Mouse (Mus musculus) G1E (cell line): ENCODE measurements around the gene Lclat1. TPM values are rescaled to one million over a fixed set of nuclear protein-coding genes. Genes with fewer than 3 reads are reported as not detected.

ENCODE experiments used
- ATAC-seq: 2 replicates; pipeline ENCODE4 v1.8.0; 2016; ENCODE audit warnings: mild to moderate bottlenecking; ENCODE audit not compliant: insufficient number of reproducible peaks, poor library complexity, low FRiP score, severe bottlenecking; ENCODE audit errors: extremely low read depth
- DNase-seq: peaks from one replicate; pipeline ENCODE4 v3.0.0; 2012; ENCODE audit warnings: low spot score
- H3K27me3 ChIP-seq: 2 replicates; pipeline ENCODE4 v1.6.1; 2012; ENCODE audit warnings: mild to moderate bottlenecking, low read length, inconsistent platforms; ENCODE audit not compliant: insufficient read depth
- H3K36me3 ChIP-seq: replicated peaks from 2 replicates; pipeline ENCODE3; 2012; ENCODE audit warnings: mild to moderate bottlenecking, inconsistent platforms
- H3K4me1 ChIP-seq: 2 replicates; pipeline ENCODE4 v1.6.1; 2012; ENCODE audit warnings: low read depth, low read length, inconsistent platforms, mixed read lengths; ENCODE audit not compliant: insufficient read depth
- H3K4me3 ChIP-seq: 2 replicates; pipeline ENCODE4 v1.5.1; 2012; ENCODE audit warnings: low read depth, mild to moderate bottlenecking, inconsistent platforms, low read length, moderate library complexity, mixed read lengths
- H3K9me3 ChIP-seq: replicated peaks from 2 replicates; pipeline ENCODE4 v1.6.1; 2012; ENCODE audit warnings: inconsistent platforms
- CTCF ChIP-seq: IDR thresholded peaks from 2 replicates; pipeline ENCODE4 v1.5.1; 2012; ENCODE audit warnings: low read depth, low read length, inconsistent platforms, mixed read lengths
- GATA1 ChIP-seq: IDR thresholded peaks from 2 replicates; pipeline ENCODE4 v1.6.1; 2012; ENCODE audit warnings: borderline replicate concordance, low read length, inconsistent platforms, mixed read lengths
- GATA2 ChIP-seq: IDR thresholded peaks from 2 replicates; pipeline ENCODE4 v1.6.1; 2012; ENCODE audit warnings: low read depth, low read length, inconsistent platforms, borderline replicate concordance
- POLR2AphosphoS5 ChIP-seq: IDR thresholded peaks from 2 replicates; pipeline ENCODE4 v1.6.1; 2012; ENCODE audit warnings: low read depth, low read length, inconsistent platforms; ENCODE audit not compliant: insufficient replicate concordance
- TAL1 ChIP-seq: conservative IDR thresholded peaks from 2 replicates; pipeline ENCODE4 v1.6.1; 2012; ENCODE audit warnings: low read depth, low read length, inconsistent platforms, mixed read lengths
- polyA plus RNA-seq: library from polyadenylated mRNA; stranded (reverse); fragments of >175 nt; gene quantifications from 2 replicates; pipeline ENCODE4 v1.2.3, GENCODE M21; 2012
- total RNA-seq, 2 experiments: library from RNA; stranded (forward) in 1 of 2; stranded (reverse) in 1 of 2; fragments of 200-1000 nt in 1 of 2; fragments of >200 nt in 1 of 2; fragmentation: Nextera tagmentation in 1 of 2; gene quantifications; 2 replicates each; pipeline ENCODE4 v1.2.3; 2014 to 2017

Lclat1 gene
- total and polyA plus RNA-seq, 3 experiments = 5.6 to 25.1 (median 11.8) TPM

- TF ChIP-seq GATA2 (no peak), TAL1 (no peak), CTCF (no peak), POLR2AphosphoS5 (no peak), GATA1 (no peak)
- Histone ChIP-seq H3K9me3 (peaks cover 2% of the 10 kb centered on the region), H3K36me3 (peaks cover 40% of the 10 kb centered on the region), H3K4me1 (peaks cover 20% of the 10 kb centered on the region), H3K4me3 (no peak overlapping the region), H3K27me3 (no peaks in the 10 kb centered on the region)
- no peak for DNase-seq
- peak; percentile 52; the same call in 1 of the 2 replicates for ATAC-seq
Observed at GRCm38 (mm10) chr17:73197724-73198123, 89.9 kb downstream of the Lclat1 start.

- TF ChIP-seq POLR2AphosphoS5 (no peak), GATA2 (no peak)
- DNase-seq = no peak
- H3K4me3 ChIP-seq = no peak overlapping the region
- peaks cover 6% of the 10 kb centered on the region for H3K9me3 ChIP-seq
- peaks cover 42% of the 10 kb centered on the region for H3K36me3 ChIP-seq
- H3K27me3 ChIP-seq = no peaks in the 10 kb centered on the region
- H3K4me1 ChIP-seq = peaks cover 15% of the 10 kb centered on the region
- ATAC-seq = no peak
Observed at GRCm38 (mm10) chr17:73199387-73199786, 91.6 kb downstream of the Lclat1 start.

- Histone ChIP-seq H3K4me3 (no peak overlapping the region), H3K9me3 (peaks cover 6% of the 10 kb centered on the region), H3K36me3 (peaks cover 35% of the 10 kb centered on the region), H3K27me3 (no peaks in the 10 kb centered on the region), H3K4me1 (peaks cover 7% of the 10 kb centered on the region)
- ATAC-seq (no peak), DNase-seq (no peak)
- no peak for TF ChIP-seq CTCF
- no peak for TF ChIP-seq GATA1
- no peak for TF ChIP-seq TAL1
- TF ChIP-seq POLR2AphosphoS5 = no peak
- TF ChIP-seq GATA2 = no peak
Observed at GRCm38 (mm10) chr17:73200380-73200779, 92.6 kb downstream of the Lclat1 start.

- Histone ChIP-seq H3K27me3 (no peaks in the 10 kb centered on the region), H3K36me3 (peaks cover 26% of the 10 kb centered on the region), H3K9me3 (peaks cover 6% of the 10 kb centered on the region), H3K4me1 (no peaks in the 10 kb centered on the region; the same call in 1 of the 2 replicates), H3K4me3 (no peak overlapping the region)
- no peak for DNase-seq
- TF ChIP-seq TAL1 = no peak
- ATAC-seq = no peak
Observed at GRCm38 (mm10) chr17:73203642-73204332, 96.0 kb downstream of the Lclat1 start.

- no peak overlapping the region for H3K4me3 ChIP-seq
- no peak for ATAC-seq
- H3K9me3 ChIP-seq = no peaks in the 10 kb centered on the region
- DNase-seq = no peak
- no peaks in the 10 kb centered on the region for H3K27me3 ChIP-seq
- H3K4me1 ChIP-seq = no peaks in the 10 kb centered on the region
- TF ChIP-seq POLR2AphosphoS5 (no peak), GATA2 (no peak), CTCF (no peak), TAL1 (no peak), GATA1 (no peak)
- H3K36me3 ChIP-seq = peaks cover 14% of the 10 kb centered on the region
Observed at GRCm38 (mm10) chr17:73210960-73211531, 103.3 kb downstream of the Lclat1 start.

GRCm38 (mm10) chr17:73212754-73213153 is 105.0 kb downstream of the Lclat1 start:
- no peak for TF ChIP-seq POLR2AphosphoS5
- no peak for TF ChIP-seq GATA1
- TF ChIP-seq TAL1 = no peak
- TF ChIP-seq CTCF = no peak
- TF ChIP-seq GATA2 = no peak
- no peak overlapping the region for H3K4me3 ChIP-seq
- H3K9me3 ChIP-seq = no peaks in the 10 kb centered on the region
- ATAC-seq (no peak), DNase-seq (no peak)
- H3K27me3 ChIP-seq = no peaks in the 10 kb centered on the region
- H3K4me1 ChIP-seq = no peaks in the 10 kb centered on the region
- H3K36me3 ChIP-seq = peaks cover 20% of the 10 kb centered on the region
